Mouse (Mus musculus) gastrocnemius, adult 2 months (tissue): ENCODE data around the gene Slc8a3. TPM values are rescaled to one million over a fixed set of nuclear protein-coding genes. Genes with fewer than 3 reads are reported as not detected.

Experiments used
- DNase-seq: peaks from one replicate; pipeline ENCODE4 v3.0.0; 2022
- H3K27ac ChIP-seq: fragments of 200-600 bp; 2 replicates; pipeline ENCODE4 v1.8.1; 2022; ENCODE audit warnings: mild to moderate bottlenecking
- H3K4me3 ChIP-seq: fragments of 200-600 bp; 2 replicates; pipeline ENCODE4 v1.8.1; 2022; ENCODE audit warnings: mild to moderate bottlenecking, moderate library complexity
- CTCF ChIP-seq: fragments of 200-600 bp; IDR thresholded peaks from 2 replicates; pipeline ENCODE4 v1.8.1; 2022; ENCODE audit warnings: antibody characterized with exemption, mild to moderate bottlenecking, moderate library complexity
- intact Hi-C: fragments of 180-260 bp; cut with DNase I; formaldehyde crosslinking; loops from one replicate; pipeline ENCODE4 v1.15.1; 2025
- total RNA-seq, 2 experiments: library from RNA; stranded (reverse); gene quantifications; 2 replicates each; pipeline ENCODE4 v1.2.3; 2021

The Slc8a3 gene
- total RNA-seq, 2 experiments from 2014 or later, result 23.6 to 26.1 TPM

DNA sequence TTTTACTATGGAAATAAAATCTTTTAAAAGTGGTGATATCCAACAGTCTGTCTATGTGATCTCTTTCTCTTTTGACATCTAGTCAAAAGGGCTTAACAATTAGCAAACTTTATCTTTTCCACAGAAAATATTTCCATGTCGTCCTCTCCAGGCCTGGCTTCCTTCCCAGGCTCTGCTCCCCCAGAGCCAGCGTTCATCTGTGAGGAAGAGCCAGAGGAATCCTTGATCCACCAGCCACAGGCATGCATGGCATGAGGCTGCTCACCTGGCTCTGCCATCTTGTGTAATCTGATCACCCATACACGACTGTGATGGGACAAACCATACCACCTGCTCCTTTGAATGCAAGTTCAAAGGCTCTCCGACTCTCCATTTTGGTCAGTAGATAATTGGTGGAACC is 58.4 kb downstream of the Slc8a3 start:
- no peak for DNase-seq
- Histone ChIP-seq H3K27ac (no peak overlapping the region), H3K4me3 (no peak overlapping the region)
- TF ChIP-seq CTCF, result no peak
- intact Hi-C loops, result no loop called here

- intact Hi-C loops, result no loop called here
- no peak for TF ChIP-seq CTCF
Measured at GRCm38 (mm10) chr12:81273333-81273732, 59.6 kb downstream of the Slc8a3 start.

GRCm38 (mm10) chr12:81269246-81269645 is 63.7 kb downstream of the Slc8a3 start:
- no peak for DNase-seq
- intact Hi-C loops, result no loop called here
- no peak overlapping the region for H3K4me3 ChIP-seq
- H3K27ac ChIP-seq, result no peak overlapping the region
- no peak for TF ChIP-seq CTCF

More at GRCm38 (mm10) chr12:81273333-81273732, 59.6 kb downstream of the Slc8a3 start:
- no peak for DNase-seq
- Histone ChIP-seq H3K27ac (no peak overlapping the region), H3K4me3 (no peak overlapping the region)

DNA sequence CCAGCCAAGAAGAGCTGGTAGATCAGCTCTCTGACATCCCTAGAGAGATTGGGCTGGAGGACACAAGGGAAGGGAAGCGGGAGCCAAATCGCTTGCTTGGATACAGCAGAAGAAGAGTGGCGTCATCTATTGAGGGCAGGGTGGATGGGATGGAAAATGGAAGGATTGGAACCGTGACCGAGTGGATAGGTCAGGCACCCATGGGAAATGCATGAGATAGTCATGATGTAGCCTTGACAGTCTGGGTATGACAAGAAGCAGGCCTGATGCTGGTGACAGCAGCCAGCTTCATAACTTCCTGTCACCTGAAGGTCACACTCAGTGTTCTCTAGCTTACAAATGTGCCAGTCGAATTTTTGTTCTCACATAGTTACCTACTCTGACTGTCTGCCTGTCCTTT is 70.2 kb downstream of the Slc8a3 start:
- H3K27ac ChIP-seq, result no peak overlapping the region
- no peak for DNase-seq
- no peak for TF ChIP-seq CTCF
- intact Hi-C loops, result no loop called here
- H3K4me3 ChIP-seq, result no peak overlapping the region

DNA sequence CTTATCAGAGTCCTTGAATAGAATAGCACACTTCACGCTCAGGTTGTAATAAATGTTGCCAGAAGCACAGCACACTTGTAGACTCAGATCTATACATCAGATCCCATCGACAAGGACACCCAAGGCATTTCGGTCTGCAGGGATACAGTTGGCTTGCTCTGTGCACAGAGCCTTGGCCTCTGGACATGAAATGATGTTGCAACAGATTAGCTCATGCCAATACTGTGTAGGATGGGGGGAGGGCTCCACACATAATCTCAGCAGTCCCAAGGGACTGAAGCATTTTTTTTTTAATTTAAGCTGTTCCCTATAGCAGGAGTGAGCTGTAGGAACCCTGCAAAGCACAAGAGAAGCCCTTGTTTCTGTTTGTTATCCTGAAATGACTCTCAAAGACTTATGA is 74.8 kb downstream of the Slc8a3 start:
- intact Hi-C loops, result no loop called here
- no peak overlapping the region; the same call in 1 of the 2 replicates for H3K27ac ChIP-seq
- DNase-seq, result no peak
- TF ChIP-seq CTCF, result no peak
- H3K4me3 ChIP-seq, result no peak overlapping the region

GRCm38 (mm10) chr12:81245411-81245810 is 87.6 kb downstream of the Slc8a3 start:
- no peak for TF ChIP-seq CTCF
- peak; percentile 78 for DNase-seq
- intact Hi-C loops, result loop anchor here (2.0 kb wide), 1 partner anchor 87 kb away; the partner anchor contains the start of gene Slc8a3
- Histone ChIP-seq H3K4me3 (peak overlapping the region; percentile 40), H3K27ac (peak overlapping the region; percentile 90)

- no peak for TF ChIP-seq CTCF
- DNase-seq, result peak; percentile 81
- Histone ChIP-seq H3K27ac (peak overlapping the region; percentile 90), H3K4me3 (peak overlapping the region; percentile 40)
- intact Hi-C loops, result loop anchor here (2.0 kb wide), 1 partner anchor 88 kb away; the partner anchor contains the start of gene Slc8a3
Measured at GRCm38 (mm10) chr12:81244954-81245353, 88.0 kb downstream of the Slc8a3 start.

- DNase-seq, result peak; percentile 89
- peak overlapping the region; percentile 90 for H3K27ac ChIP-seq
- TF ChIP-seq CTCF, result no peak
Measured at GRCm38 (mm10) chr12:81244492-81244891, 88.5 kb downstream of the Slc8a3 start.

DNA sequence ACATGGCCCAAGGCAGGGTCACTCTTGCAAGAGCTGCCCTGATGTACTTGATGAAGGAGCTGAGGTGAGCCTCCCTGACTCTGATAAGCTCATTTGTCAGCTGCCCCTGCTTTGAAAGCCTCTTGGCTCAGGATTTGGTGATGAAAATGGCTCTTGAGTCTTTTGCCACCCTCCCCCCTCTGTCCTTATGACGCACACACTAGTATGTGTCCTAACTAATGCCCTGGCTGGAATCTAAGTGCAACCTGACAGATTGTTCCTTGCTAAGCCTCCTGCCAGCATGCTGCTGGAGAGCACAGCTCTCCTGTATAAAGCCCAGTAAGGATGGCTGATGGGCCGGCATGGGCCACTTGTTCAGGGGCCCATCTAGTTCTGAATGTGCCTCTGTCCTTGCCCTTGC is 91.3 kb downstream of the Slc8a3 start:
- TF ChIP-seq CTCF, result no peak
- no peak for DNase-seq
- intact Hi-C loops, result no loop called here
- no peak overlapping the region for H3K4me3 ChIP-seq
- peak overlapping the region; percentile 35; the same call in 1 of the 2 replicates for H3K27ac ChIP-seq

More at GRCm38 (mm10) chr12:81244492-81244891, 88.5 kb downstream of the Slc8a3 start:
- peak overlapping the region; percentile 40; the same call in 1 of the 2 replicates for H3K4me3 ChIP-seq
- intact Hi-C loops, result loop anchor here (2.0 kb wide), 1 partner anchor 88 kb away; the partner anchor contains the start of gene Slc8a3

GRCm38 (mm10) chr12:81241096-81241495 is 91.9 kb downstream of the Slc8a3 start:
- no peak overlapping the region for H3K4me3 ChIP-seq
- intact Hi-C loops, result no loop called here
- no peak for TF ChIP-seq CTCF

DNA sequence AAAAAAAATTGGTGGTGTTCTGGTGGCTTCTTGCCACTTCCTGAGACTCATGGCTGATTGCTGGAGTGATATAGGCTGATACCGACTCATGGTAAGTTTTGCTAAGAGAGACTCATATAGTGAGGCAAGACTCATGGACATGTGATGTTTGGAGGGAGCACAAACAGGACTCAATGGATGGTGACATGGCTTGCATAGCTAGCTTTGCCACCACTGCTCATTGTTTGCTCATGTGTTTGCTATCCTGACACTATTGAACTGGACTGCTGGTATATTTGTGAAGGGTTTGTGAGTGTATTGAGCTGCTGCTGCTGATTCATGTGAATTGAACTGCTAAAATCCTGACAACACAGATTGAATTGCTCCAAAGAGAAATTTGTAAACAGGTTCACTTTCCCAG is 95.8 kb downstream of the Slc8a3 start:
- no peak for TF ChIP-seq CTCF
- intact Hi-C loops, result no loop called here
- Histone ChIP-seq H3K4me3 (no peak overlapping the region), H3K27ac (no peak overlapping the region)
- no peak for DNase-seq

More at GRCm38 (mm10) chr12:81241096-81241495, 91.9 kb downstream of the Slc8a3 start:
- peak overlapping the region; percentile 35; the same call in 1 of the 2 replicates for H3K27ac ChIP-seq
- no peak for DNase-seq

DNA sequence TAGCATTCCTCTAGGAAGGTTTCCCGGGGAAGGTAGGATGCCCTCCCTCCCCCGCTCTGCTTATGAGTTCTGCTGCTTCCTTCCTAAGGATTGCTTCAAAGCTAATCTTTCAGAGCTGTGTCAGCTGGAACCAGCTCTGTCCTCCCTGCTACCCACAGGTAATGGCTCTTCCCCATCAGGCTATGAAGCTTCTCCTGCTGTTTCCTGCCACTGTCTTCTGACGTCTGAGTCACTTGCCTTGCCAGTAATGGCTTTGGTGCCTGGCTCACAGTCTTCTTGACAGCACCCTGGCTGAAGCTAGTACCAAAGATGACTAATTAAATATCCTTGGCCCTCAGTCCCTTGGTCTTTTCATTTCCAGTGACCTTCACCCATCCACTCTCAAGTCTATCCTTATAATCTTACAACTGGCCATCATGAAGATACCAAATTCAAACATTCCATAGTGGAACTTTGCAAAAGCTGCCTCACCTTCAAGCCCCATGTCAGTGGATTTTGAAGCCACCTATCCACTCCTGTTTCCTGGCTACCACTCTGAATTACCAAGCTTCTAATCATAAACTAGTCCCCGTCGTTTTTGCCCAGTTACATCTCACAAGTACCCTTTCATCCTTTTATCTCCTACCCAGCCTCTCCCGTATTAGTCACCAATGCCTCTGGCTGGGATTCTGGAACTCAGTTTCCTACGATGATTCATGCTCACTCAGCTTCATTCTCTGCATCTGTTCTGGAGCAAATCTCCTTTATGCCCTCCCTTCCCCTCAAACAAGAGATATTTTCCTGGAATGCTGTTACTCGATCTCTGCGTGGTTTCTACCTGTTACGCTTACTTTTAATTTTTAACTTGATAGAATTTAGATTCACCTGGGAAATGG is 97.3 kb downstream of the Slc8a3 start:
- no peak overlapping the region for H3K4me3 ChIP-seq
- no peak for DNase-seq
- no peak for TF ChIP-seq CTCF
- H3K27ac ChIP-seq, result peak overlapping the region; percentile 43; the same call in 1 of the 2 replicates
- intact Hi-C loops, result no loop called here

DNA sequence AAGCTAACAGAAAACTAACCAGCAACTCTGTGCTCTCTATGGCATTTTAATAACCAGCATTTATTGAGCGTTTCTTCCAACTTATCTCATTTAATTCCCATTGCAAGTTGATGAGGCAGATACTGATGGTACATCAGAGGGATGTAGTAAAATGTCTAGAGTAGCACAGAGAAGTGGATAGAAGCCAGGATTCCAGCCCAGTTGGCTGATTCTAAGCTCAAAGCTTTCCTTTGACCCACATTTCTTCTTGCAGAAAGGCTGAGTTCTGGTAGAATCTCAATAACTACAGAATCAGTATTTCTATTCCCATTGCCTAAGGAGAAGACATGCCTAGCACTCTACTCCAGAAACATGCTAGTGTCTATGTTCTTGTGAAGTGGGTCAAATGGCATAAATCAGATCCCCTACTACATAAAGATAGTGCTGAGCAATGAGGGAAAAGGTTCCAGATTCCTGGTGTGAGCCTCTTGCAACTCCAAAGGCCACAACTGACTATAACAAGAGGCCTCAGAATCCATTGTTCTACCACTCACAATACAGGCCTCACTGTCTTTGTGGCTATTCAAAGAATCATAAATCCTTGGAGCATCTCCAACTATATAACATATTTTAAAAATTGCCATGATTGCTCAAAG is 99.1 kb downstream of the Slc8a3 start:
- Histone ChIP-seq H3K27ac (no peak overlapping the region), H3K4me3 (no peak overlapping the region)
- intact Hi-C loops, result no loop called here
- no peak for DNase-seq
- no peak for TF ChIP-seq CTCF
